Mouse (Mus musculus) liver, embryonic 13.5 days (tissue): ENCODE data around the gene E2f6. TPM values are rescaled to one million over a fixed set of nuclear protein-coding genes. Genes with fewer than 3 reads are reported as not detected.

ENCODE experiments used
- ATAC-seq: fragments of 200-750 bp; cut with Nextera tagmentation; 2 replicates; pipeline ENCODE4 v1.8.0; 2017; ENCODE audit warnings: low read depth, mild to moderate bottlenecking, moderate number of reproducible peaks, moderate library complexity
- DNase-seq: peaks from one replicate; pipeline ENCODE4 v3.0.0; 2022
- H3K27ac ChIP-seq: fragments of 300-500 bp; sonication (generic); 2 replicates; pipeline ENCODE4 v1.5.1; 2015; ENCODE audit warnings: moderate library complexity, mild to moderate bottlenecking, inconsistent platforms
- H3K27me3 ChIP-seq: fragments of 300-500 bp; sonication (generic); 2 replicates; pipeline ENCODE4 v1.6.1; 2015; ENCODE audit warnings: mild to moderate bottlenecking, inconsistent platforms
- H3K36me3 ChIP-seq: fragments of 300-500 bp; sonication (generic); 2 replicates; pipeline ENCODE4 v1.6.1; 2015; ENCODE audit warnings: mild to moderate bottlenecking, inconsistent platforms
- H3K4me1 ChIP-seq: fragments of 300-500 bp; sonication (generic); replicated peaks from 2 replicates; pipeline ENCODE4 v1.6.1; 2015; ENCODE audit warnings: inconsistent platforms
- H3K4me2 ChIP-seq: fragments of 300-500 bp; sonication (generic); 2 replicates; pipeline ENCODE4 v1.6.1; 2015; ENCODE audit warnings: inconsistent platforms, mild to moderate bottlenecking, moderate library complexity
- H3K4me3 ChIP-seq: fragments of 300-500 bp; sonication (generic); replicated peaks from 2 replicates; pipeline ENCODE4 v1.5.1; 2015; ENCODE audit warnings: mild to moderate bottlenecking, inconsistent platforms
- H3K9ac ChIP-seq: fragments of 300-500 bp; sonication (generic); 2 replicates; pipeline ENCODE4 v1.6.1; 2015; ENCODE audit warnings: mild to moderate bottlenecking, inconsistent platforms
- H3K9me3 ChIP-seq: fragments of 300-500 bp; sonication (generic); replicated peaks from 2 replicates; pipeline ENCODE4 v1.6.1; 2016; ENCODE audit warnings: inconsistent platforms
- WGBS: fragments of 180-500 bp; shearing (Covaris S2); methylation state at CpG from one replicate; pipeline ENCODE4 v1.1.7; 2015; ENCODE audit not compliant: insufficient replicate concordance; 5-methylcytosine and 5-hydroxymethylcytosine counted together
- polyA plus RNA-seq: library from polyadenylated mRNA; unstranded; fragments of >200 nt; fragmentation: Nextera tagmentation; extraction: Ambion mirVana; gene quantifications from 2 replicates; pipeline ENCODE4 v1.2.1, GENCODE M21; 2015

Gene E2f6
- polyA plus RNA-seq, result 22.6 and 26.1 TPM in 2 replicates

- Histone ChIP-seq H3K27me3 (peaks cover 49% of the 10 kb centered on the region), H3K4me1 (peaks cover 28% of the 10 kb centered on the region), H3K36me3 (peaks cover 18% of the 10 kb centered on the region), H3K27ac (peak within 1 kb of the TSS; percentile 55), H3K9me3 (no peaks in the 10 kb centered on the region), H3K4me3 (peak within 1 kb of the TSS; percentile 77), H3K9ac (peak within 1 kb of the TSS; percentile 83), H3K4me2 (peak within 1 kb of the TSS; percentile 91)
- ATAC-seq (peak; percentile 78), DNase-seq (peak; percentile 60)
- 7% methylated on average over 81 of the region's 81 CpGs for WGBS
Measured at GRCm38 (mm10) chr12:16810525-16811431, at the start of gene E2f6. Gene E2f6 (plus strand): TSS chr12:16810963.

GRCm38 (mm10) chr12:16761461-16761860 is 49.3 kb upstream of the E2f6 start:
- Histone ChIP-seq H3K27me3 (no peaks in the 10 kb centered on the region), H3K27ac (no peak overlapping the region), H3K9me3 (no peaks in the 10 kb centered on the region), H3K4me2 (no peak overlapping the region), H3K36me3 (no peaks in the 10 kb centered on the region), H3K9ac (no peak overlapping the region), H3K4me1 (no peaks in the 10 kb centered on the region), H3K4me3 (no peak overlapping the region)
- WGBS, result 73% methylated on average over 3 of the region's 3 CpGs
- DNase-seq (no peak), ATAC-seq (no peak)

- 68% methylated on average over 4 of the region's 4 CpGs for WGBS
Measured at GRCm38 (mm10) chr12:16763649-16764422, 46.9 kb upstream of the E2f6 start.

GRCm38 (mm10) chr12:16764776-16765445 is 45.9 kb upstream of the E2f6 start:
- no peaks in the 10 kb centered on the region for H3K9me3 ChIP-seq
- H3K4me1 ChIP-seq, result 0 out of 2 replicates have a peak, but pooled peaks cover 4% of the 10 kb centered on the region
- WGBS, result 65% methylated on average over 12 of the region's 12 CpGs
- no peak overlapping the region for H3K4me3 ChIP-seq
- no peak overlapping the region for H3K27ac ChIP-seq
- H3K27me3 ChIP-seq, result no peaks in the 10 kb centered on the region
- no peak overlapping the region for H3K9ac ChIP-seq
- DNase-seq (no peak), ATAC-seq (no peak)
- no peak overlapping the region for H3K4me2 ChIP-seq
- H3K36me3 ChIP-seq, result no peaks in the 10 kb centered on the region

More at GRCm38 (mm10) chr12:16763649-16764422, 46.9 kb upstream of the E2f6 start:
- ATAC-seq, result no peak
- Histone ChIP-seq H3K4me2 (no peak overlapping the region), H3K27me3 (no peaks in the 10 kb centered on the region), H3K4me3 (no peak overlapping the region), H3K9me3 (no peaks in the 10 kb centered on the region), H3K27ac (no peak overlapping the region), H3K9ac (no peak overlapping the region), H3K36me3 (no peaks in the 10 kb centered on the region), H3K4me1 (0 out of 2 replicates have a peak, but pooled peaks cover 3% of the 10 kb centered on the region)
- no peak for DNase-seq

- Histone ChIP-seq H3K9ac (no peak overlapping the region), H3K4me3 (no peak overlapping the region), H3K27me3 (no peaks in the 10 kb centered on the region), H3K4me1 (peaks cover 14% of the 10 kb centered on the region; the same call in 1 of the 2 replicates), H3K9me3 (no peaks in the 10 kb centered on the region), H3K27ac (no peak overlapping the region), H3K4me2 (no peak overlapping the region), H3K36me3 (no peaks in the 10 kb centered on the region)
- no peak for ATAC-seq
- WGBS, result 60% methylated on average over 3 of the region's 3 CpGs
- DNase-seq, result no peak
Measured at GRCm38 (mm10) chr12:16768251-16768650, 42.5 kb upstream of the E2f6 start.

GRCm38 (mm10) chr12:16768711-16769110 is 42.1 kb upstream of the E2f6 start:
- H3K4me1 ChIP-seq, result peaks cover 14% of the 10 kb centered on the region; the same call in 1 of the 2 replicates
- H3K27me3 ChIP-seq, result no peaks in the 10 kb centered on the region
- H3K36me3 ChIP-seq, result no peaks in the 10 kb centered on the region
- H3K9ac ChIP-seq, result no peak overlapping the region
- ATAC-seq (peak; percentile 37; the same call in 1 of the 2 replicates), DNase-seq (no peak)
- H3K9me3 ChIP-seq, result no peaks in the 10 kb centered on the region
- H3K4me3 ChIP-seq, result no peak overlapping the region
- 43% methylated on average over 2 of the region's 2 CpGs for WGBS
- no peak overlapping the region for H3K27ac ChIP-seq
- H3K4me2 ChIP-seq, result no peak overlapping the region

GRCm38 (mm10) chr12:16769601-16770165 is 41.1 kb upstream of the E2f6 start:
- no peak for DNase-seq

GRCm38 (mm10) chr12:16774605-16775004 is 36.2 kb upstream of the E2f6 start:
- Histone ChIP-seq H3K4me3 (no peak overlapping the region), H3K9me3 (no peaks in the 10 kb centered on the region), H3K27me3 (no peaks in the 10 kb centered on the region), H3K9ac (no peak overlapping the region), H3K36me3 (no peaks in the 10 kb centered on the region), H3K27ac (no peak overlapping the region), H3K4me1 (peaks cover 24% of the 10 kb centered on the region), H3K4me2 (no peak overlapping the region)
- ATAC-seq (no peak), DNase-seq (no peak)
- 70% methylated on average over 4 of the region's 4 CpGs for WGBS

More at GRCm38 (mm10) chr12:16769601-16770165, 41.1 kb upstream of the E2f6 start:
- H3K4me2 ChIP-seq, result no peak overlapping the region
- H3K4me3 ChIP-seq, result no peak overlapping the region
- H3K27me3 ChIP-seq, result no peaks in the 10 kb centered on the region
- H3K36me3 ChIP-seq, result no peaks in the 10 kb centered on the region
- peak; percentile 48; the same call in 1 of the 2 replicates for ATAC-seq
- H3K9ac ChIP-seq, result no peak overlapping the region
- WGBS, result 65% methylated on average over 6 of the region's 6 CpGs
- peaks cover 14% of the 10 kb centered on the region; the same call in 1 of the 2 replicates for H3K4me1 ChIP-seq
- no peak overlapping the region for H3K27ac ChIP-seq
- H3K9me3 ChIP-seq, result no peaks in the 10 kb centered on the region

- no peaks in the 10 kb centered on the region for H3K36me3 ChIP-seq
- 53% methylated on average over 3 of the region's 3 CpGs for WGBS
- ATAC-seq (no peak), DNase-seq (no peak)
- H3K27ac ChIP-seq, result no peak overlapping the region
- H3K4me1 ChIP-seq, result peaks cover 20% of the 10 kb centered on the region
- H3K4me2 ChIP-seq, result no peak overlapping the region
- H3K9me3 ChIP-seq, result no peaks in the 10 kb centered on the region
- H3K4me3 ChIP-seq, result no peak overlapping the region
- H3K9ac ChIP-seq, result no peak overlapping the region
- no peaks in the 10 kb centered on the region for H3K27me3 ChIP-seq
Measured at GRCm38 (mm10) chr12:16775351-16775750, 35.4 kb upstream of the E2f6 start.

- ATAC-seq (no peak), DNase-seq (no peak)
- Histone ChIP-seq H3K4me3 (no peak overlapping the region), H3K4me1 (peaks cover 16% of the 10 kb centered on the region), H3K9me3 (no peaks in the 10 kb centered on the region), H3K9ac (no peak overlapping the region), H3K27ac (no peak overlapping the region; the same call in 1 of the 2 replicates), H3K36me3 (no peaks in the 10 kb centered on the region), H3K4me2 (no peak overlapping the region), H3K27me3 (no peaks in the 10 kb centered on the region)
- WGBS, result 69% methylated on average over 5 of the region's 5 CpGs
Measured at GRCm38 (mm10) chr12:16778523-16778922, 32.2 kb upstream of the E2f6 start.
